Mouse (Mus musculus) brown adipose tissue, adult 24 weeks (tissue): Measurements from ENCODE around the gene Gm49325. TPM values are rescaled to one million over a fixed set of nuclear protein-coding genes. Genes with fewer than 3 reads are reported as not detected.
A peak's percentile ranks its signal among the peaks of the same experiment; 100 is the strongest.

Experiments
- H3K27ac ChIP-seq: fragments of 200-500 bp; replicated peaks from 2 replicates; pipeline ENCODE4 v1.5.1; 2012; ENCODE audit warnings: low read depth, mild to moderate bottlenecking, low read length
- H3K4me1 ChIP-seq: fragments of 200-500 bp; 2 replicates; pipeline ENCODE4 v1.6.1; 2012; ENCODE audit warnings: low read length, mixed read lengths; ENCODE audit not compliant: control insufficient read depth, insufficient read depth, insufficient read length
- H3K4me3 ChIP-seq: fragments of 200-500 bp; 2 replicates; pipeline ENCODE4 v1.5.1; 2012; ENCODE audit warnings: low read depth, mild to moderate bottlenecking, low read length, moderate library complexity; ENCODE audit not compliant: insufficient read depth
- polyA plus RNA-seq: library from polyadenylated mRNA; stranded (reverse); fragments of >200 nt; gene quantifications from 2 replicates; pipeline ENCODE4 v1.2.4, GENCODE M21; 2012; ENCODE audit not compliant: missing spikeins, insufficient read depth, insufficient read length

Gene Gm49325
- polyA plus RNA-seq, 1 experiment: 45.5 TPM

GRCm38 (mm10) chr10:77581408-77582284, 24.4 kb upstream of the Gm49325 start, which contains the start of gene Pttg1ip:
TSS of gene Pttg1ip (plus strand) at chr10:77581720.
- H3K4me1 ChIP-seq: peaks cover 14% of the 10 kb centered on the region
- peak within 1 kb of the TSS; percentile 85 for H3K27ac ChIP-seq
- peak within 1 kb of the TSS; percentile 86 for H3K4me3 ChIP-seq

GRCm38 (mm10) chr10:77582285-77582618, 23.7 kb upstream of the Gm49325 start:
- Histone ChIP-seq H3K27ac (peak overlapping the region; percentile 85), H3K4me1 (peaks cover 20% of the 10 kb centered on the region), H3K4me3 (peak overlapping the region; percentile 86)

GRCm38 (mm10) chr10:77583795-77584422, 22.1 kb upstream of the Gm49325 start:
- Histone ChIP-seq H3K4me1 (peaks cover 26% of the 10 kb centered on the region), H3K4me3 (peak overlapping the region; percentile 27; the same call in 1 of the 2 replicates), H3K27ac (peak overlapping the region; percentile 59)

GRCm38 (mm10) chr10:77586637-77587036, 19.4 kb upstream of the Gm49325 start:
- H3K27ac ChIP-seq: no peak overlapping the region
- H3K4me3 ChIP-seq: no peak overlapping the region
- peaks cover 26% of the 10 kb centered on the region for H3K4me1 ChIP-seq

GRCm38 (mm10) chr10:77587091-77587775, 18.8 kb upstream of the Gm49325 start:
- Histone ChIP-seq H3K4me3 (no peak overlapping the region), H3K27ac (no peak overlapping the region), H3K4me1 (peaks cover 26% of the 10 kb centered on the region)

GRCm38 (mm10) chr10:77588036-77588435, 18.0 kb upstream of the Gm49325 start:
- H3K4me3 ChIP-seq: no peak overlapping the region
- peaks cover 22% of the 10 kb centered on the region for H3K4me1 ChIP-seq
- no peak overlapping the region for H3K27ac ChIP-seq

GRCm38 (mm10) chr10:77589117-77589516, 16.9 kb upstream of the Gm49325 start:
- Histone ChIP-seq H3K27ac (no peak overlapping the region), H3K4me3 (no peak overlapping the region), H3K4me1 (peaks cover 13% of the 10 kb centered on the region)

- Histone ChIP-seq H3K4me3 (no peak overlapping the region), H3K4me1 (peaks cover 13% of the 10 kb centered on the region), H3K27ac (no peak overlapping the region)
Measured at GRCm38 (mm10) chr10:77589749-77590148, 16.2 kb upstream of the Gm49325 start.

GRCm38 (mm10) chr10:77590812-77591211, 15.2 kb upstream of the Gm49325 start:
- no peak overlapping the region for H3K27ac ChIP-seq
- no peak overlapping the region for H3K4me3 ChIP-seq
- H3K4me1 ChIP-seq: peaks cover 13% of the 10 kb centered on the region

GRCm38 (mm10) chr10:77591546-77591945, 14.5 kb upstream of the Gm49325 start:
- no peak overlapping the region for H3K4me3 ChIP-seq
- H3K27ac ChIP-seq: no peak overlapping the region
- H3K4me1 ChIP-seq: peaks cover 13% of the 10 kb centered on the region

GRCm38 (mm10) chr10:77596060-77596459, 9.9 kb upstream of the Gm49325 start:
- no peak overlapping the region for H3K27ac ChIP-seq
- H3K4me1 ChIP-seq: no peaks in the 10 kb centered on the region
- H3K4me3 ChIP-seq: no peak overlapping the region

GRCm38 (mm10) chr10:77603021-77603420, 3.0 kb upstream of the Gm49325 start:
- H3K4me3 ChIP-seq: no peak overlapping the region
- peaks cover 7% of the 10 kb centered on the region for H3K4me1 ChIP-seq
- no peak overlapping the region for H3K27ac ChIP-seq

- H3K4me1 ChIP-seq: peaks cover 8% of the 10 kb centered on the region
- no peak overlapping the region for H3K4me3 ChIP-seq
- H3K27ac ChIP-seq: no peak overlapping the region
Measured at GRCm38 (mm10) chr10:77604111-77604510, 1.9 kb upstream of the Gm49325 start.

GRCm38 (mm10) chr10:77604958-77605357, 1.0 kb upstream of the Gm49325 start:
- H3K4me3 ChIP-seq: no peak overlapping the region
- peaks cover 8% of the 10 kb centered on the region for H3K4me1 ChIP-seq
- no peak overlapping the region for H3K27ac ChIP-seq

- Histone ChIP-seq H3K27ac (peak overlapping the region; percentile 90), H3K4me3 (peak overlapping the region; percentile 75; the same call in 1 of the 2 replicates), H3K4me1 (peaks cover 8% of the 10 kb centered on the region)
Measured at GRCm38 (mm10) chr10:77605368-77605767, 629 bp upstream of the Gm49325 start.
